Mouse (Mus musculus) midbrain, embryonic 10.5 days (tissue): ENCODE data around the gene Mgam. TPM values are rescaled to one million over a fixed set of nuclear protein-coding genes. Genes with fewer than 3 reads are reported as not detected.
"Not testable (repeated sequence)": the region's sequence is repeated elsewhere in the genome, so short reads cannot be mapped to it uniquely, and the experiment has no call there.

Experiments
- DNase-seq: peaks from one replicate; pipeline ENCODE4 v3.0.0-alpha.2; 2017; ENCODE audit warnings: low spot score
- H3K27ac ChIP-seq: fragments of 300-500 bp; sonication (generic); replicated peaks from 2 replicates; pipeline ENCODE4 v1.5.1; 2016; ENCODE audit warnings: mild to moderate bottlenecking
- H3K27me3 ChIP-seq: fragments of 300-500 bp; sonication (generic); 2 replicates; pipeline ENCODE4 v1.6.1; 2016; ENCODE audit warnings: low read depth, mild to moderate bottlenecking; ENCODE audit not compliant: poor library complexity, severe bottlenecking
- H3K36me3 ChIP-seq: fragments of 300-500 bp; sonication (generic); 2 replicates; pipeline ENCODE4 v1.6.1; 2016; ENCODE audit warnings: mild to moderate bottlenecking, moderate library complexity
- H3K4me1 ChIP-seq: fragments of 300-500 bp; sonication (generic); 2 replicates; pipeline ENCODE4 v1.6.1; 2016
- H3K4me3 ChIP-seq: fragments of 300-500 bp; sonication (generic); 2 replicates; pipeline ENCODE4 v1.5.1; 2016; ENCODE audit warnings: mild to moderate bottlenecking, moderate library complexity
- H3K9me3 ChIP-seq: fragments of 300-500 bp; sonication (generic); replicated peaks from 2 replicates; pipeline ENCODE4 v1.6.1; 2016; ENCODE audit warnings: mild to moderate bottlenecking
- WGBS: fragments of 180-500 bp; shearing (Covaris S2); methylation state at CpG from one replicate; pipeline ENCODE4 v1.1.7; 2016; 5-methylcytosine and 5-hydroxymethylcytosine counted together
- polyA plus RNA-seq: library from polyadenylated mRNA; unstranded; fragments of >200 nt; fragmentation: Nextera tagmentation; extraction: Ambion mirVana; gene quantifications from 2 replicates; pipeline ENCODE4 v1.2.1, GENCODE M21; 2016

Mgam gene
- polyA plus RNA-seq, 1 experiment from 2014 or later = not detected

GRCm38 (mm10) chr6:40637755-40638154 is 9.1 kb downstream of the Mgam start:
- Histone ChIP-seq H3K4me3 (no peak overlapping the region), H3K27me3 (no peaks in the 10 kb centered on the region), H3K4me1 (no peaks in the 10 kb centered on the region), H3K9me3 (no peaks in the 10 kb centered on the region), H3K27ac (no peak overlapping the region), H3K36me3 (no peaks in the 10 kb centered on the region)
- DNase-seq = no peak
- 93% methylated on average over 5 of the region's 5 CpGs for WGBS

GRCm38 (mm10) chr6:40640710-40641538 is 12.3 kb downstream of the Mgam start:
- Histone ChIP-seq H3K36me3 (no peaks in the 10 kb centered on the region), H3K27ac (no peak overlapping the region)

DNA sequence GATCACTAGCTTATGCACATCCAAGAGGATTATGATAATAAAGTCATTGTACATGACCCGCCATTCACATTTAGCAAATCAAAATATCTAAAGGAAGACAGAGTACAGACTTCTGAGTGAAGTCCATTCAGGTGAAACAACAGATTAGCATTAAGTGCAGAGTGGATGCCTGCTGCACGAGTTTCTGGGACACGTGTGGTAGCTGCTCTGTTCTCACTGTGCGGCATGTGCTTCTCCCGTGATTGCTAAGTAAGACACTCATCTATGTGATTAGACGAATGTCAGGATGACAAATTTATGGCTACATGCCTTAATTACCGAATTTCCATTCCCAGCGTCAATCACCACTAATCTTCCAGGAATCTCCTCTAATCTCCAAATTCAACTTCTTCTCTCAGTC is 17.1 kb downstream of the Mgam start:
- no peaks in the 10 kb centered on the region for H3K36me3 ChIP-seq
- H3K9me3 ChIP-seq = no peaks in the 10 kb centered on the region
- H3K27me3 ChIP-seq = no peaks in the 10 kb centered on the region
- no peak overlapping the region for H3K4me3 ChIP-seq
- no peak overlapping the region for H3K27ac ChIP-seq
- no peaks in the 10 kb centered on the region for H3K4me1 ChIP-seq
- no peak for DNase-seq
- WGBS = 83% methylated on average over 8 of the region's 8 CpGs

More at GRCm38 (mm10) chr6:40640710-40641538, 12.3 kb downstream of the Mgam start:
- 86% methylated on average over 8 of the region's 8 CpGs for WGBS
- DNase-seq = no peak
- no peaks in the 10 kb centered on the region for H3K4me1 ChIP-seq
- no peaks in the 10 kb centered on the region for H3K9me3 ChIP-seq
- H3K4me3 ChIP-seq = no peak overlapping the region
- no peaks in the 10 kb centered on the region for H3K27me3 ChIP-seq

DNA sequence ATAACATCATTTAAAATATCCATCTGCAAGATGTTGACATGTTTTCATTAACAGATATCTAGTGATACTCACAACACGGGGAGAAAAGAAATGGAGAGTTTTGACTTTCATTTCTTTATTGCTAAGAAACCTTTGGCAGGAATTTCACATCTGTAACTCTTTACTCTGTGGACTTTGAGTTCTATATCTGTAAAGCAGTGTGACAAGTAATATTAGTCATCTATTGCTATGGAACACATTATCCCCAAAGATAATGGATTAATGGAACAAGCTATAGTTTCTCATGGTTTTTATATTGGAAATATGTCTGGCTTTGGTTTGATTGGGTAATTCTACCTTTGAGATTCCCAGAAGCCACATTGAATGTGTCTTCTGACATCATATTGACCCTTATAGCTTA is 22.3 kb downstream of the Mgam start:
- Histone ChIP-seq H3K4me1 (no peaks in the 10 kb centered on the region), H3K36me3 (no peaks in the 10 kb centered on the region), H3K27ac (no peak overlapping the region), H3K4me3 (no peak overlapping the region), H3K9me3 (no peaks in the 10 kb centered on the region), H3K27me3 (no peaks in the 10 kb centered on the region)
- DNase-seq = no peak
- 95% methylated on average over 1 of the region's 1 CpGs for WGBS

- WGBS = 26% methylated on average over 2 of the region's 2 CpGs
- H3K4me1 ChIP-seq = no peaks in the 10 kb centered on the region
- no peak overlapping the region for H3K27ac ChIP-seq
- no peak for DNase-seq
- H3K27me3 ChIP-seq = no peaks in the 10 kb centered on the region
- H3K36me3 ChIP-seq = no peaks in the 10 kb centered on the region
- no peaks in the 10 kb centered on the region for H3K9me3 ChIP-seq
- H3K4me3 ChIP-seq = no peak overlapping the region
These were observed 32.3 kb downstream of the Mgam start for GRCm38 (mm10) chr6:40660930-40661329.

DNA sequence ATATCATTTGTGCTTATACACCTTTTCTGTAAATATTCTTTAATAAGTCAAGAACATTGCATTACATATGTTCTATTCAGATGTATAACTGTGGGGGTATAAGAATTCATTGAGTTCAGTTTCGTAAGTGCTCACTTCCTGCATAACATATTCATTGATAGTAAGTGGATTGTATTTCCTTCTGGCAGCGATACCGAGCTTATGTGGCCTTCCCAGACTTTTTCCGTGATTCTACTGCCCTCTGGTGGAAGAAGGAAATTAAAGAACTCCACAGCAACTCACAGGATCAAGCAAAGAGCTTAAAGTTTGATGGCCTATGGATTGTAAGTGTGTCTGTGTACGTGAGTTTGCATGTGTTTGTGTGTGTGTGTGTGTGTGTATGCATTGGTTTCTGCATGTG is 60.5 kb downstream of the Mgam start:
- Histone ChIP-seq H3K4me3 (no peak overlapping the region), H3K9me3 (no peaks in the 10 kb centered on the region), H3K4me1 (no peaks in the 10 kb centered on the region), H3K36me3 (no peaks in the 10 kb centered on the region), H3K27ac (no peak overlapping the region), H3K27me3 (no peaks in the 10 kb centered on the region)
- peak; percentile 18 for DNase-seq
- WGBS = 21% methylated on average over 5 of the region's 5 CpGs

GRCm38 (mm10) chr6:40692007-40692406 is 63.4 kb downstream of the Mgam start:
- not testable (repeated sequence) for H3K4me3 ChIP-seq, H3K27ac ChIP-seq, DNase-seq, H3K27me3 ChIP-seq, H3K36me3 ChIP-seq, H3K4me1 ChIP-seq, H3K9me3 ChIP-seq
- WGBS = 57% methylated on average over 4 of the region's 4 CpGs

GRCm38 (mm10) chr6:40713494-40713893 is 84.9 kb downstream of the Mgam start:
- H3K27ac ChIP-seq, H3K4me3 ChIP-seq, DNase-seq, H3K9me3 ChIP-seq, H3K36me3 ChIP-seq, H3K27me3 ChIP-seq, H3K4me1 ChIP-seq: not testable (repeated sequence)
- 93% methylated on average over 5 of the region's 5 CpGs for WGBS

DNA sequence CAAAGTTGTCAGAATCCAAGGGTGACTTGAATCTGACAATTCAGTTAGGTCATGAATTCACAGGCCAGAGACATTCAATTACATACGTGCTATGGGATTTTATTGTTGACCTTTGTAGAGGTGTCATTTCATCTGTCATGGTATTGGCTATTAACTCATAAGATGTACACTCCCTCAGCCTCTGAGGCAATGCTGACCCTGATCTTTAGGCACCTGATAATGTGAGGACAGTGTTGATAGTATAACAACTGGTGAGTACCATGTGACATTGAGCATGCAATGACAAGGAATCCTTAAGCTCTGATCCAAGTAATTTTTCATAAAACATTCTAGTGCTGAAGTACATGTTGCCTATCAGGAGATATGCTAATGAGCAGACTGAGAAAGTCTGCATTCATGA is 87.1 kb downstream of the Mgam start:
- 93% methylated on average over 1 of the region's 1 CpGs for WGBS
- H3K36me3 ChIP-seq = no peaks in the 10 kb centered on the region
- no peaks in the 10 kb centered on the region for H3K4me1 ChIP-seq

GRCm38 (mm10) chr6:40728506-40728905 is 99.9 kb downstream of the Mgam start:
- not testable (repeated sequence) for H3K9me3 ChIP-seq

More for the DNA sequence above, 87.1 kb downstream of the Mgam start:
- H3K9me3 ChIP-seq = no peaks in the 10 kb centered on the region
- no peaks in the 10 kb centered on the region for H3K27me3 ChIP-seq
- H3K4me3 ChIP-seq = no peak overlapping the region
- DNase-seq = no peak
- H3K27ac ChIP-seq = no peak overlapping the region

DNA sequence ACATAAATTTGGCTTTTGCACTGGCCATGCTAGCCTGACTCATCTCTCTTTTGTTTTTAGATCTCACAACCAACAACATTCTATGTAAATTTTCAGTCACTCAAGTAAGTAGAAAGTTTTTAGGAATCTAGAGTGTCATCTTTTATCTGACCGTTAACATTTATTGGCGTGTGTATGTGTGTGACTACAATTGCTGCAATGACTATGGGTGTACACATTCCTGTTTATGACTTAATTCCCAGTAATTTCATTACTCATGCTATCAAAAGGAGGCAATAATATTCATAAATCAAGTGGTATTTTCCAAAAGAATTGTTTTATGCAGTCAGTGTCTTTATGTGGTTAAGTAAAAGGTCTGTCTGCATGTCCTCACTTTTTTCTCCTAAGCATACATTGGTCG is 110.9 kb downstream of the Mgam start:
- no peak overlapping the region for H3K4me3 ChIP-seq
- no peaks in the 10 kb centered on the region for H3K27me3 ChIP-seq
- DNase-seq = no peak
- H3K36me3 ChIP-seq = no peaks in the 10 kb centered on the region
- 97% methylated on average over 3 of the region's 3 CpGs for WGBS
- H3K9me3 ChIP-seq = no peaks in the 10 kb centered on the region
- H3K4me1 ChIP-seq = no peaks in the 10 kb centered on the region
- H3K27ac ChIP-seq = no peak overlapping the region

More at GRCm38 (mm10) chr6:40728506-40728905, 99.9 kb downstream of the Mgam start:
- not testable (repeated sequence) for H3K36me3 ChIP-seq, H3K27me3 ChIP-seq, H3K27ac ChIP-seq, H3K4me1 ChIP-seq, DNase-seq, H3K4me3 ChIP-seq
- 96% methylated on average over 4 of the region's 4 CpGs for WGBS

- not testable (repeated sequence) for H3K4me1 ChIP-seq, H3K27ac ChIP-seq, H3K4me3 ChIP-seq, H3K27me3 ChIP-seq, H3K9me3 ChIP-seq, DNase-seq, H3K36me3 ChIP-seq
- WGBS = 85% methylated on average over 6 of the region's 6 CpGs
These were observed 120.4 kb downstream of the Mgam start for GRCm38 (mm10) chr6:40749030-40749429.

DNA sequence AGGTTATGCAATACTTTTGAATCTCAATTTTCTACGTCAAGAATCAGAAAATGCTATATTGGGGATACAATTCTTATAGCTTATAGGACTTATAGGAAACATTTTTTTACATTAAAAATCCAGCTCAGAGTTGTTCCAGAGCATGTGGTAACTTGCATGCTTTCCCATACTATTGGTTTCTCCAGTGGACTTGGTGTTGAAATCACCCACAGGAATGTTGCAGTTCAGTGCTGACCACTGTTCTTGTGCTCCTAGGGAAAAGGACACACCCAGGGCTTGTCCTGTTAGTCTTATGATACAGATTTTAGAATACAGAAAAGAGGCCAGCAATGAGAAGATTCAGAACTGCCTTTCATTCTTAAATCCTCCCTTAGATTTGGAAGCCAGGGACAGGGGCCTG is 127.3 kb downstream of the Mgam start:
- no peaks in the 10 kb centered on the region for H3K36me3 ChIP-seq
- H3K27ac ChIP-seq = no peak overlapping the region
- H3K27me3 ChIP-seq = no peaks in the 10 kb centered on the region
- 91% methylated on average over 1 of the region's 1 CpGs for WGBS
- no peaks in the 10 kb centered on the region for H3K4me1 ChIP-seq
- H3K4me3 ChIP-seq = no peak overlapping the region
- DNase-seq = no peak
- no peaks in the 10 kb centered on the region for H3K9me3 ChIP-seq
